Mouse (Mus musculus) thymus, postnatal 0 days (tissue): Measurements from ENCODE around the gene Rgs3. TPM values are rescaled to one million over a fixed set of nuclear protein-coding genes. Genes with fewer than 3 reads are reported as not detected.
"Not testable (repeated sequence)": the region's sequence is repeated elsewhere in the genome, so short reads cannot be mapped to it uniquely, and the experiment has no call there.

Source experiments
- DNase-seq: peaks from one replicate; pipeline ENCODE4 v3.0.0-alpha.2; 2015; ENCODE audit warnings: low spot score
- polyA plus RNA-seq: library from polyadenylated mRNA; unstranded; fragments of >200 nt; fragmentation: Nextera tagmentation; extraction: Ambion mirVana; gene quantifications from 2 replicates; pipeline ENCODE4 v1.2.1, GENCODE M21; 2015

The Rgs3 gene
- polyA plus RNA-seq, 1 experiment from 2014 or later, result 18.0 TPM

DNA sequence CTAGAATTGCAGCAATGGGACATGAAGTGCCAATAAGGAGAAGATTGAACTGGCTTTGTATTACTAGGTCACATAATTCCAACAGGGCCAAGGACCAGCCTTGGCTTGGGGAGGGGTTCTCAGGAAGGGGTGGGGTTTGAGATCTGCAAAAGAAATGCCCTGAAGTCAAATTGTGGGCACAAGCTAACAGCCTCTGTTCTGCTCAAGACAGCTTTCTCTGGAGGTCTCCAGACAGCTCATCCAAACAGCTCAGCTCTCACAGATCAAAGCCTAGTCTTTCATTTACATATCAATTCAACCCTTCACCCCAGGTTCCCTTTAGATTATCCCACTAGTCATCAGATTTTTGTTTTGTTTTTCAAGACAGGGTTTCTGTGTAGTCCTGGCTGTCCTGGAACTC, 14.8 kb upstream of the Rgs3 start:
- no peak for DNase-seq

- peak; percentile 72 for DNase-seq
Measured at GRCm38 (mm10) chr4:62551966-62552365, 7.7 kb upstream of the Rgs3 start.

DNA sequence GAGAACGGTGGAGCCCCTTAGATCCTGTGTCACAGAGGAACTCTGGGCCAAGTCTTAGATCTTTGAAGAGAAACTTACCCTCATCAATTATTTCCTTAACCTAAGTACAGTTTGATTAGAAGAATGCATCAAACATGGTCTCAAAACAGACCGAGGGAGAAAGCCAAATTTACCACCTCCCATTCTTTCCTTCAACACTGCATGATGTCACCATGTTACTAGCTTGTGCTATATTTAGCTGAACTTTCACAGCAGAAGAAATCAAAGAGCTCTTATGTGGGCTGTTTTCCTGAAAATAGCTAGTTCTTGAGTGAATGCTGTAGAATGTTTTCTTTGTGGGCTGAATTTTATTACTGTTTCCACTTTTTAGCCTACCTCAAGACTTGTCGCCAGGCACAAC, 2.2 kb upstream of the Rgs3 start:
- peak; percentile 15 for DNase-seq

DNA sequence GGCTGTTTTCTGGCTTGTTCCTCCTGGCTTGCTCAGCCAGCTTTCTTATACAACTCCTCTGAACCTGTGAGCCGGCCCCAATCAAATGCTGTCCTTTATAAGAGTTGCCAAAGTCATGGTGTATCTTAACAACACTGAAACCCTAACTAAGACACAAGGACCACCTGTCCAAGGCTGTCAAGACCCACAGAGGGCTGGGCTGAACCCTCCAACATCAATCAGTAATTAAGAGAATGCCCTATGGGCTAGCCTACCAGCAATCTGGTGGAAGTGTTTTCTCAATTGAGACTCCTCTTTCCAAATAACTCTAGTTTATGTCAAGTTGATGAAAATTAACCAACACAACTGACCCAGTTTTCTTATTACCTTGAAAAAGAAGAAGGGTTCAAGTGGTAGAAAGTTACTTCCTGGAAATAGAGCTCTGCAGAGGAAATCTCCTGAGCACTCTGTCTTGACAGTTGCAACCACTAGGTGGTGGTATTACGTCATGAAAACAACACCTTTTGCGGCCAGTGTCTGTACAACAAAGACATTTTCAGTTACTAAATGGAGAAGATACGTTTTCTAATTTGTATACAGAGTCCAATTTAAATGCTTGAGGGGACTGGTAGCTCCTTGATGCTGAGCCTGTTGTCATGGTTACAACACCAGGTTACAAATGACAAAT, 1.4 kb downstream of the Rgs3 start:
- DNase-seq, result peak; percentile 89

GRCm38 (mm10) chr4:62561630-62562001, 2.0 kb downstream of the Rgs3 start:
- DNase-seq, result no peak

DNA sequence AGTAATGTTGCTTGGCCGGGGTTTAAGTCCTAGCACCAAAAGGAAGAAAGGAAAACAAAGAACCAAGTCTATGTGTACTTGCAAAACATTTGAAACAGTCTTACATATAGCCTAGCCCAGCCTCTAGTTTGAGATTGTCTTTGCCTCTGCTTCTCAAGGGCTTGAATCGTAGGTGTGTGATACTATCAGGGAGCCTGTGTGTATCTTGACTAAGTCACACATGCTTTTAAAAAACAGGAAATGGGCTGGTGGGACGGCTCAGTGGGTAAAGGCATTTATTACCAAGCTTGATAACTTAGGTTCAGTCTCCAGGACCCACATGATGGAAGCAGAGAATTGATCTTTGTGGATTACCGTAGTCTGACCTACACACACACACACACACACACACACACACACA, 2.4 kb downstream of the Rgs3 start:
- peak; percentile 53 for DNase-seq

DNA sequence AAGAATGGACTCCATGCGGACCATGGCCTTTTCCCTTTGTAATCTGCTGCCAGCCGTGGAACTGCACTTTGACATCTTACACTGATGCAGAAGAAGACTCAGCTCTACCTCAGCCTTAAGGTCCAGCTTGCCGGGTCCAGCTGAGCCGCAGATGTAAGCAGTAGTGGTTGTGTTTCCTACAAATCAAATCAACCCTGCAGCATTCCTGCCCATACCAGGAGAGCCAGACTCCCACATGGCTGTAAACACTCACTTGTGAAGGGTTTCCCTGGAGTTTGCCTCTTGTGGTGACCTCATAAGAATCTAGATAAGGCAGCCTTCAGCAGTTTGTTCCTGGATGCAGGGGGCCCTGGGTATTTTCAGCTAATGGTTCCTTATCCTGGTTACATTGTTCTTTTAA, 6.9 kb downstream of the Rgs3 start:
- no peak for DNase-seq

DNA sequence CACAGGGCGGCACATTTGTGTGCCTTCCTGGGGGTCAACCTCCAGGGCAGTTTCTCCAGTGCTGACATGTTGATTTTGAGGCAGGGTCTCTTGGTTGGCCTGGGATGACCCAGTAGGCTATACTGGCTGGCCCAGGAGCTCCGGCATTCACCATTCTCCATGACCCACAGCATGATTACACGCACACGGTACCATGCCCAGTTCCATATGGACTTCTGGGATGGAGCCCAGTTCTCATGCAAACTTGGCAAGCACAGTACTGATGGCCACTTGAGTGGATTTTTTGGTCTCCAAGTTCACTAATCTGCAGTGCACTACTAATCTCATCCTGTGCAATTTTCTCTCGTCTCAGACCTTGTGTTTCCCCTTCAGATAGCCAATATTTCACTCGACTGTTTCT, 8.0 kb downstream of the Rgs3 start:
- no peak for DNase-seq

- no peak for DNase-seq
Measured at GRCm38 (mm10) chr4:62568359-62568758, 8.7 kb downstream of the Rgs3 start.

DNA sequence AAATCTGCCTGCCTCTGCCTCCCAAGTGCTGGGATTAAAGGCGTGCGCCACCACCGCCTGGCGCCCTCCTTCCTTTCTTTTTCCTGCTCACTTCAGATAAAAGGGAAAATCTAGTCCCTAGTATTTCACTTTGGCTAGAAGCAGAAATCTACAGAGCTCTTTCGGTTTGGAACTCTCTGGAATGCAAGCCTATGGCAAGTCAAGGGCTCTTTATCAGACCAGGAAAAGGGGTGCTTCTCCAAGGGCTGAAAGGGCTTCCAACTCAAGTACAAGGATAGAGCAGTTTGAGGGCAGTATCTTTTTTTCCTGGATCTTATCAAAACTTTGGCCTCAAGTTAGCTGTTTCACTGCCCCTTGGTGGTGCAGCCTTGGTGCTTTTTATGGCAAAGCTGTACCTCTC, 10.0 kb downstream of the Rgs3 start:
- no peak for DNase-seq

DNA sequence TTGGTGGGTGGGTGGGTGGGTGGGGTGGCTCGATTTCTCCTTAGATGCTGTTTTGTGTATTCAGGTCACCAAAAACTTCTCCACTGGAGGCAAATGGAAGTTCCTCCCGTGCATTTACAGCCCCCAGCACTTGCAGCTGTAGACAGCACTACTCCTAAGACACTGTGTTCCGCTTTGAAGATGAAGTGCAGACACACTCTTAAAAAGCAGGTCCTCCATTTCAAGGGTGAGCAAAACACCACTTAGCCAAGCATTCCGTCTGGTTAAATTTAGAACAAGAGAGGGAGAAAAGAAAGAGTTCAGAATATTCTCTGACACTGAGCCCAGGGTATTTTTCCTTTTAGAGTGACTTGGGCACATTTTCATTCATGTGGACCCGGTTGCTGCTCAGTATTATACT, 10.4 kb downstream of the Rgs3 start:
- DNase-seq, result no peak

- DNase-seq, result no peak
Measured at GRCm38 (mm10) chr4:62582365-62583264, 23.0 kb downstream of the Rgs3 start.

DNA sequence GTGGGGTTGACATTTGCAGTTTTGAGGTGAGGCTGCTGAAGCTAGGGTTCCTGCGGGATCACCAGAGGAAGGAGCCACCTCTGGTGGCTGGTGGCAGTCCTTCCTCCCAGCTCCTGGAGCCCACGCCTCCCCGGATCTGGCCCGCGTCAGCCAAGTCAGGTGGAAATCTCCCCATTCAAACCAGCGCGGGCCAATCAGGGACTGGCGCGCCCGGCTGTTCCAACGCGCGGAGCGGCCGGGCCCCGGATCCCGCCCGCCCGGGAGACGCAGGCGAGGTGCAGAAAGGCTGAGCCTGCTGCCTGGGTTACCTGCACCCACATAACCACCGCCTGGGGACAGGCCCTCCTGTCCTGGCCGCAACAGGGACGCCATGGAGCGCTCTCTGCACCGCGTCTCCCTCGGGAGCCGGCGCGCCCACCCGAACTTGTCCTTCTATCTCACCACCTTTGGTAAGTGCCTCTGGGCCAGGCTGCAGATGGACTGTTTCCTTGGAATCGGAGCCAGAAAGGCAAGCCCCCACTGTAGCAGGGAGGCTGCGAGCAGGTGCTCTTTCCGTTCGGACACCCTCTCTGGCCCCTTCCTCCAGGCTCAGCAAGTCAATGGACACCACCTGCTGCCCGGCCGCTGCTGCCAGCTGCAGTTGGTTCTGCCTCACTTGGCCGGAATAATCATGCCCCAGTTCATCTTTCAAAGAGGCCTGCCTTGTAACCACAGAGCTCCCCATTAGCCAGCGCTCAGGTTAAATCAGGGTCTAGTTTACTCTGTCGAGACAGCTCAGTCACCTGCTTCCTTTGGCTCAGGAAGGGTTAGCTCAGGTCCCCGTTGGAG, 23.8 kb downstream of the Rgs3 start:
- DNase-seq, result peak; percentile 54

DNA sequence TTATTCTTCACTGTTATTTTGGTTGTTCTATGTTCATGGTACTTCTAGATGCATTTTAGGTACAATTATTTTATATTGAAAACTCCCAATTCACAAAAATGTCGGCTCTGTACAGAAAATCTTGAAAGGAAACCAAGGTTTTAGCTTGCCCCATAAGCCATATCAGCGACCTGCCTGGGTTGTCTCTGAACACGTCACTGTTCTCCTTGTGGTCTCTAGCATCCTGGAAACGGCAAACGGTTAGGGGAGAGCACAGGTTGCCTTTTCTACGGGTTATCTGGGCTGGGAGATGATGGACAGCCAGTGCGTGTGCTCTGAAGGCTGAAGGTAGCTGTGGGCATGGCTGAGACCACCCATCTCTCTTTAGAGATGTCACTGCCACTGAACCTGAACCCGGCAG, 27.4 kb downstream of the Rgs3 start:
- DNase-seq, result no peak

GRCm38 (mm10) chr4:62590878-62591277, 31.2 kb downstream of the Rgs3 start:
- DNase-seq, result no peak

DNA sequence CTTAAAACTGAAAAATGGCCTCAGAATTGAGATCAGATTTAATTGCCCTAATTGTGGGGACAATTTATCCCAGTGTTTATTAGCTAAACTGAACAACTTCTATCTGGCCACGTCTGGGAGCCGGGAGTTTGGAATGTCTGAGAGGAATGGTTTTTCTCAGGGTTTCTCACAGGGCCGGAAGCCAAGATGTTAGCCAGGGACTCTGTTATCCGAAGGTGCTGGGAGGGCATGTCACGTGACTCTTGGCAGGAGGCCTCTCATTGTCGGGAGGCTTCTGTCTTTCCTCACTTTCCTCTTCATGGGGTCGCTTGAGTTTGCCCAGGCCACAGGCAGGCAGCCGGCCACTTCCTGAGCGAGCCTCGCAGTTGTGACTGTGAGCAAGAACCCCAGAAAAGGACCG, 31.7 kb downstream of the Rgs3 start:
- no peak for DNase-seq

DNA sequence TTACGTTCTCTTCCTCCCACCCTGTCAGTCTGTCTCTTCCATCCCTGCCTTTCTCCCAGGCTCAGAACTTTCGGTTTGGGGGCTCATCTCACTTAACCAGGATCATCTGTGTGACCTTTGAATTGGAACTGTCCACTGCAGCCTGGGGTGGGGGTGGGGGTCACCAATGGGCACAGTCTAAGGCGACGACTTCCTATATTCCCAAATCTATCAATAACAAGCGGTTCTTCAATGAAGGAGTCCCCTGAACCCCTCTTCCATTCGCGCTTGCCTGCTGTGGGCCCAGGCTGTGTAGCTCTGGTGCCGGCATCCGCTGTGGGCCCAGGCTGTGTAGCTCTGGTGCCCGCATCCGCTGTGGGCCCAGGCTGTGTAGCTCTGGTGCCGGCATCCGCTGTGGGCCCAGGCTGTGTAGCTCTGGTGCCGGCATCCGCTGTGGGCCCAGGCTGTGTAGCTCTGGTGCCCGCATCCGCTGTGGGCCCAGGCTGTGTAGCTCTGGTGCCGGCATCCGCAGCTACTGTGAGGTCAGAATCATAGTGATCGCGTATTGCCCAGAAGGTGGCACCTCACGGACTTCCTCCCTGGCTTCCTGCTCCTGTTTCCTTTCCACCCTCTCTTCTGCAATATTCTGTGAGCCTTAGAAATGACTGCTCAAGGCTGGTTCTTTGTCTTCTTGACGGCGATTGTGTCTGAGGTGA, 34.0 kb downstream of the Rgs3 start:
- DNase-seq, result not testable (repeated sequence)

DNA sequence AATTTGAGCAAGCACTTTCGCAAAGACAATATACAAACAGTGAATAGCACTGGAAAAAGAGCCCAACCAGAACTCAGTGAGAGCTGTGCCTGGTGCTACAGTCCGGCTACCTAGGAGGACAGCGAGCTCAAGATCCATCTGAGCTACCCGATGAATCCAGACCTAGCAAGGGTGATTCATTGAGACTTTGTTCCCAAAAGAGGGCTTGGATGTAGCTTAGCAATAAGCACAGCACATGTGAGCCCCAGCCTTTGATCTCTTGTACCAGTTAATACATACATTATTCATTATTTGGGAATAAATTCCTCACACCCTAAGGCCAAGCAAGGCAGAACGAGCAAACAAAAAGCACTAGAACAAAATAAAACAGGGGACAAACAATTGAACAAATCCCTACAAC, 34.8 kb downstream of the Rgs3 start:
- no peak for DNase-seq

- DNase-seq, result no peak
Measured at GRCm38 (mm10) chr4:62596051-62596450, 36.4 kb downstream of the Rgs3 start.

GRCm38 (mm10) chr4:62600549-62600948, 40.9 kb downstream of the Rgs3 start:
- no peak for DNase-seq

- no peak for DNase-seq
Measured at GRCm38 (mm10) chr4:62603607-62604006, 44.0 kb downstream of the Rgs3 start.
